Mouse (Mus musculus) left cerebral cortex, postnatal 25 days (tissue): Measurements from ENCODE around the gene Cldn5. TPM values are rescaled to one million over a fixed set of nuclear protein-coding genes. Genes with fewer than 3 reads are reported as not detected.

Experiments
- DNase-seq, 2 experiments: peaks; one replicate each; pipeline ENCODE4 v3.0.0; 2022; ENCODE audit warnings: low spot score in 2 of 2, mixed read lengths in 1 of 2
- intact Hi-C: fragments of 180-260 bp; cut with DNase I; formaldehyde crosslinking; loops from one replicate; pipeline ENCODE4 v1.15.1; 2025
- total RNA-seq, 2 experiments: library from RNA; stranded (reverse); gene quantifications; 2 replicates each; pipeline ENCODE4 v1.2.3; 2021

Gene Cldn5
- 10 to 100 TPM; 51.1 to 67.2 TPM for total RNA-seq

- no peak for DNase-seq
- intact Hi-C loops, result loop anchor here (2.0 to 5.0 kb wide), 2 partner anchors 44 to 72 kb away; no protein-coding TSS in a partner anchor
Observed at GRCm38 (mm10) chr16:18776556-18777100, at the start of gene Cldn5. Gene Cldn5 (plus strand): TSS chr16:18776847.

GRCm38 (mm10) chr16:18727536-18728499, 48.8 kb upstream of the Cldn5 start:
- no peak for DNase-seq

DNA sequence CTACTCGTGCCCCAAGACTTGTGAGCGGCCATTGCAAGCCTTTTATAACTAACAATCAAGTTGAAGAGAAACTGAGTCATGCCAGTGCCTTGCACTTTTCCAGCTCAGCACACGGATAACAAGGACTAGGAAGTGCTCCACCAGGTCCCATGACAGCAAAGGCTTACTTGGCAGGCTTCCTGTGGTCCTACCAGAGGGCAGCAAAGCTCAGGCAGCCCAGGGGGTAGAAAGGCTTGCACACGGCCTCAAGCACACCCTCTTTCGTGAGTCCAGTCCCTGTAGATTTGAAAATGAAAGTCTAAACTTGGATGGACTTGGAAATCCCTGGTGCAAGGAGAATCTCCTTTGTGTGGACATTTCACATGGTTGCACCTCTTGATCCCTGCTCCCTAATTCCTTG, 47.5 kb upstream of the Cldn5 start:
- DNase-seq, result no peak
- intact Hi-C loops, result no loop called here

More at GRCm38 (mm10) chr16:18727536-18728499, 48.8 kb upstream of the Cldn5 start:
- intact Hi-C loops, result no loop called here

GRCm38 (mm10) chr16:18730640-18731039, 46.0 kb upstream of the Cldn5 start:
- intact Hi-C loops, result loop anchor here (5.0 kb wide), 1 partner anchor 47 kb away; the partner anchor contains the start of gene Cldn5
- no peak for DNase-seq

DNA sequence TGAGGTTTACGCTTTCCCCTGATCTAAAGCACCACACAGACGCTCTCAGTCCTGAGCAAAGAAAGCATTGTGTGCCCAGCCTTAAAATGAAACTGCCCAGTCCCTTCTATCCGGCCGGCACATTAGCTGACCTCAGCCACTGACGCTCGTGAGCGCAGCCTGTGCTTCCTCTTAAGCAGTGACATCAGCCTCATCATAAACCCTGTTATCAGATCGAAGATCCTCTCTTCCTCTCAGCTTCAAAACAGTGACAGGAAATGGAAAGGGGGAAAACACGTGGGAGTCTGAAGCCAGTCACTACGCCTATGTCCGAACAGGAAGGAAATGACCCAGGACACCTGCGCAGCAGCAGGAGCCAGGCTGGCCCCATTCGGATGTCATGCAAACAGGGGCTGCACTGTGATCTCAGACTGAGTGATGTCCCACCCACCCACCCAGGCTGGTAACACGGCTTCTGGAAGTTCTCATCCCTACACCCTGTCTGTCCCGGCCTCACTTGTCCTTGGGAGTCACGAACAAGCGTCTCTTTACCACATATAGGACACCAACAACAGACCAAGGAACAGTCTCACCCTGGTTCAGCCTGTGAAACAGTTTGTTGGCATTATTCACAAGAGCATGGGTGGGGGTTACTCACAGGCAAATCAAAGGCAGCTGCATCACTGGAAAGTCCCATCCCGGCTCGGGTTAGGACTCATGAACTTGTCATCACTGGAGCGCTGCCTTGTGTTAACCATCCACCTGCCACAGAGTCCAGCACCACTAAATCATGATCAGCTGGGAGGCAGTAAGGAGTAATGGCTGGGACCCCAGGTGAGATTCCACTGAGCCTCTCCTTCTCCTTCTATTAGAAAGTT, 43.3 kb upstream of the Cldn5 start:
- intact Hi-C loops, result loop anchor here (5.0 kb wide), 1 partner anchor 44 kb away; the partner anchor contains the start of gene Cldn5
- DNase-seq, result no peak

DNA sequence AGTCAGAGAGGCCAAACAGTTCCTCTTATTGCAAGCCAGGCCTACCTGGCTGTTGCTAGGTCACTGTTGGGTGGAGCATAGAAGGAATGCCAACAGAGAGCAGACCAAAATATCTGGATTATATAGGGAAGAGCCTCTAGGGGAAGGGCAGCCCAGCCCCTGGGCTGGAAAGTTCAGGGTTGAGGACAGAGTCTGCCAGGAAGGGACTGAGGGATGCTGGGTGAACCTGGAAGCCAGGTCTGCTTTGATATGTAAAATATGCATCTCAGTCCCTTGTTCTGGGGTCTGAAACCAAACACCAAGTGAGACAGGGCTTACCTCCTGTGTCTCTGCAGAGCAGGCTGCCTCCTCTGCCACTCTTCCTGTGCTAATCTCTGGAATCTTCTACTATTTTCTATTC, 38.3 kb upstream of the Cldn5 start:
- intact Hi-C loops, result no loop called here

GRCm38 (mm10) chr16:18746268-18747122, 30.2 kb upstream of the Cldn5 start:
- DNase-seq, result no peak
- intact Hi-C loops, result loop anchor here (5.0 kb wide), 1 partner anchor 44 kb away; no protein-coding TSS in a partner anchor

More for the DNA sequence above, 38.3 kb upstream of the Cldn5 start:
- no peak for DNase-seq

GRCm38 (mm10) chr16:18751101-18751500, 25.5 kb upstream of the Cldn5 start:
- DNase-seq, result no peak
- intact Hi-C loops, result no loop called here

DNA sequence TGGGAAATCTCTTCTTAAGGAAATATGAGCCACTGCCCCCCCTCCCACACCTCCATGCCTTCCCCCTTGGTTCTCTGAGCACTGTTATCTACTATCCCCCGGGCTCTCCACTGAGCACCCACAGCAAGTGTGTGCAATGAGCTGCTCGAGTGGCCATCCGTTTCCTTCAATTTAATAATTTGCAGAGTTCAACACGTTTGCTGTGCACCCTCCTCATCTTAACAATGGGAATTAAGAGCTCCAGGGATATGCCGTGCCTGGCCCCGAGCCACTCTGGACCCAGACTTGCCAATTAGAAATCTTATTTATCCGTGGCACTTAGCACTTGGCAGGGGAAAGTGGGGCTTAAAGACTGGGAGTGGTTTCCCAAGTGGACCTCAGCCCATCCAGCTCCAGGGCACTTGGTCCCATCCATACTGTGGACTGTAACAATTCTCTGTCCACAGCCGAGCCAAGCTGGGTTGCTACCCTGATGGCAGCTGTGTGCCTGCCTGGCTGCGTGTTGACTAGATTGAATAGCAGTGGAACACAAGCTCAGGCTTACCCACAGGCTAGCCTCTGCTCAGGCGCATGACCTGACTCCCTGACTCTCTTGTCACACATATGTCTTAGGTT, 24.7 kb upstream of the Cldn5 start:
- intact Hi-C loops, result no loop called here
- no peak for DNase-seq

- intact Hi-C loops, result no loop called here
- DNase-seq, result no peak
Observed at GRCm38 (mm10) chr16:18761734-18762133, 14.9 kb upstream of the Cldn5 start.

- intact Hi-C loops, result no loop called here
- no peak for DNase-seq
Observed at GRCm38 (mm10) chr16:18762960-18763359, 13.7 kb upstream of the Cldn5 start.

DNA sequence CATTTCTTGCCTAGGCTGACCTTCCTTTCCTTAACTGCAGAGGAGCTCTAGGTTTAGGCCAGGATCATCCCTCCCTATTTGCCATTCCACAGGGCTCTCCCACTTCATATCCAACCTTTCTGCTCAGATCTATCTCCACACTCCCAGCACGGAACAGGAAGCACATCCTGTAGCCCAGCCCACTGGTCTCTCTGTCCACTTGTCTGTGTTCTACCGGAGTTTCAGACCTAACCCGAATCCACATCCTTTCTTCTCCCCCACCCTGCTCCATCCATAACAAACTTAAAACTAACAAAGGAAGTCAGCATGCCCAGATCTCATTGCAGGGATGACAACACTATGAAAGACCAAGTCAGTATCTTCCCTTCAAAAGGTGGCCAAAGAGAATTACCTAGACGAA, 10.3 kb upstream of the Cldn5 start:
- DNase-seq, result no peak
- intact Hi-C loops, result no loop called here

DNA sequence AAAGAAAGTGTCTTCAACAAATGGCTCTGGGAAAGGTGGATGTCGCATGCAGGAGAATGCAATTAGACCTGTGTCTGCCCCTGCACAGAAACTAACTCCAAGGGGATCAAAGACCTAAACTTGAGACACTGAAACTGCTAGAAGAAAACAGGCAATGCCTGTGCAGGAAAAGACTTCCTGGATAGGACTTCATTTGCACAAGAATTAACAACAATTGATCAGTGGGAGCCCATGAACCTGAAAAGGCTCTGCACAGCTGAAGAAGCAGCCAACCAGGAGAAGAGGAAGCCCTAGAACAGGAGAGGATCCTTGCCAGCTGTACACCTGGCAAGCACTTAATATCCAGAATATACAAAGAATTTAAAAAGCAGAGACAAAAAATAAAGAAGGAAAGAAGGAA, 7.1 kb upstream of the Cldn5 start:
- DNase-seq, result no peak
- intact Hi-C loops, result no loop called here

DNA sequence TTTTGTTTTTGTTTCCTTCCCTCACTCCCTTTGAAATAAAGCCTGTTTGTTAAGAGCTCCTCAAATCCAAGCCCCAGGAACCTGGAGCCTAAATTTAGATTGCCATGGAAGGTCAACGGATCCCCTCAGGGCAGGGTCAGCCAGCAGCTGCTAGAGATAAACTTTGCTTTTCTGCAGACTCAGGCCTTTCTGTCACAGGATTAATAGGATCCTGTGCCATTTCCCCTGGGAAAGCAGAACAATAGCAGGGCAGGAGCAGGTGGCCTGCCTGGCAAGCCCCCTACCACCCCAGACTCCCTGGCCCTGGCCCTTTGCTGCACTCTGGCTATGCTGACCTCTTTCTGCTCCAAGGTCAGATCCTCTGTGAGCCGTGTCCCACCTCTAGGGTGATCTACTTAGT, 2.7 kb upstream of the Cldn5 start:
- no peak for DNase-seq
- intact Hi-C loops, result no loop called here

DNA sequence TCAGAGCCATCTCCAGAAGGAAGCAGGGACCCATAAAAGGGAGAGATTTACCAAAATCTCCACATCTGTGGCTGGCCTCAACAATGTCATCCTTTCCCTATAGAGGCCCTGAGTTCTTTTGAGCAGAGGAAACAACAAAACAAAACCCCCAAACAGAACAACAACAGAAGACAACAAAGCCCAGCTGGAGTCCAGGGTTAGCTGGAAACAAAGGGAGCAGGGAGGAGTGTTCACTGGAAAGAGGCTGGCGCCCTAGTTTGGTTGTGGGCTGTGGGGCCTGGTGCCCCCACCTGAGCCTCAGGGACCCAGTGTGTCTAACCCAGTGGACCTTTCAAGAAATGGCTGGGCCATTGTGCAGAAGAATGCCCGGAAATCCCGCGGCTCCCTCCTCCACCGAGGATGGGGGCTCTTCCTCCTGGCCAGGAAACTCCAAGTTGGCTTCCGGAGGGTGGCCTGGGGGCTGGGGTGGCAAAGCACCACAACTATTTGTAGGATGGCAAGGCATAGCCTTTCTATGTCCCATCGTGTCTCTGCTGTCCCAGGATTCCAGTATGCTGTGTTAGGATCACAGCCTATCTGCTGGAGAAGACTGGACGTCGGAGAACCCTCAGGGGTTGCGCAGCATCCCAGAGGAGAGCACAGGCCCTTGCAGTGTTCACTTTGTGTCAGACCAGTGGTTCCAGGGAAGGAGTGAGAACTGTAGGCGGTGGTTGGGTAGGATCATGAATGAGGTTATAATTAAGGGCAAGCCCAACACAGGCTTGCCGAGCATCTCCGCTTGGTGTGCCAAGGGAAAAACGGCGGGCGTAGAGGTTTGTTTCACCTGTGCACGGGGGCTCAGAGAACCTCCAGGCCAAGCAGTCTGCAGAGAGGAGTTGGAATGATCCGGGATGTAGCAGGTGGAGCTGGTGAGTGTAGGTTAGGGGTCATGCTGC, 759 bp upstream of the Cldn5 start:
- no peak for DNase-seq
- intact Hi-C loops, result loop anchor here (2.0 to 5.0 kb wide), 2 partner anchors 44 to 71 kb away; no protein-coding TSS in a partner anchor

DNA sequence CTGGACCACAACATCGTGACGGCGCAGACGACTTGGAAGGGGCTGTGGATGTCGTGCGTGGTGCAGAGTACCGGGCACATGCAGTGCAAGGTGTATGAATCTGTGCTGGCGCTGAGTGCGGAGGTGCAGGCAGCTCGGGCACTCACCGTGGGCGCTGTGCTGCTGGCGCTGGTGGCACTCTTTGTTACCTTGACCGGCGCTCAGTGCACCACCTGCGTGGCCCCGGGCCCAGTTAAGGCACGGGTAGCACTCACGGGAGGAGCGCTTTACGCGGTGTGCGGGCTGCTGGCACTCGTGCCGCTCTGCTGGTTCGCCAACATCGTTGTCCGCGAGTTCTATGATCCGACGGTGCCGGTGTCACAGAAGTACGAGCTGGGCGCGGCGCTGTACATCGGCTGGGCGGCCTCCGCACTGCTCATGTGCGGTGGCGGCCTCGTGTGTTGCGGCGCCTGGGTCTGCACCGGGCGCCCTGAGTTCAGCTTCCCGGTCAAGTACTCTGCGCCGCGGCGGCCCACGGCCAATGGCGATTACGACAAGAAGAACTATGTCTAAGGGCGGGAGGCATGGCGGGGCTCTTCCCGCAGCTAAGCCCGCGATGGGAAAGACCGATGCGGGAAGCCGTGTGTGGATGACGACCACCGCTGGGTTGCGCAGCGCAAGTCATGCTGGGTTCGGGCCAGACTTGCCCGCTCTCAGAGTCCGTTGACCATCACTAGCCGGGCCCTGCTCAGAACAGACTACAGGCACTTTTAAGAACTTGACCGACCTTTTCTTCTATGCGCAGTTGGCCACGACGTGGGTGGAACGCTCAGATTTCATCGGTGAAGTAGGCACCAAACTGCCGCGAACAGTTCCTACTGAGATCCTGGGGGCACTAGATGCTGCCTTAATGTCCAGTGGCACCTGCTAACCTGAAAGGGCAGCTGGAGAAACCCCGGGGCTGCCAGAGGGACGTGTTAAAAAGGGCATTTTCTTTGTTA, 744 bp downstream of the Cldn5 start:
- intact Hi-C loops, result loop anchor here (2.0 to 5.0 kb wide), 2 partner anchors 45 to 73 kb away; no protein-coding TSS in a partner anchor
- DNase-seq, result no peak
